Mouse (Mus musculus) adrenal gland, adult 18-20 months (tissue): ENCODE data around the gene Prr15l. TPM values are rescaled to one million over a fixed set of nuclear protein-coding genes. Genes with fewer than 3 reads are reported as not detected.

Source experiments
- DNase-seq, 2 experiments: peaks; one replicate each; pipeline ENCODE4 v3.0.0; 2021 to 2022; ENCODE audit warnings: low spot score in 2 of 2
- total RNA-seq, 2 experiments: library from RNA; stranded (reverse); gene quantifications; 1 replicate in 1 of 2; 2 replicates in 1 of 2; pipeline ENCODE4 v1.2.3; 2021

The Prr15l gene
- total RNA-seq, 2 experiments from 2014 or later: 0.23 to 0.90 TPM

GRCm38 (mm10) chr11:96944844-96945580, 17.1 kb downstream of the Prr15l start:
- no peak for DNase-seq

- no peak for DNase-seq
Observed at GRCm38 (mm10) chr11:96946498-96946897, 18.6 kb downstream of the Prr15l start.

- no peak for DNase-seq
Observed at GRCm38 (mm10) chr11:96947849-96948248, 19.9 kb downstream of the Prr15l start.

DNA sequence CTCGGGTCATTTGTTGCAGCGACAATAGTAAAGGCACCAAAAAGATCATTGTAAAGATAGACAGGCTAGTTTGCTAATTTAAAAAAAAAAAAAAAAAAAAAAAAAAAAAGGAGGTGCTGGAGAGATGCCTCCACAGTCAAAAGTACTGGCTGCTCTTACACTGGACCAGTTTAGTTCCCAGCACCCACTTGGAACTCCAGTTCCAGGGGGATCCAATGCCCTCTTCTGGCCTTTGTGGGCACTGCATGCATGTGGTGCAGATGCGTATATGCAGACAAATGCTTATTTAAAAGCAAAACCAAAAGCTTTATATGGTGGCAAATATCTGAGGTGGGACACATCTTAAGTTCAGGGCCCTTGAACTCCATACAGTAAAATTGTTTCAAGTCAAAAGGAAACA, 22.9 kb downstream of the Prr15l start:
- DNase-seq: no peak

DNA sequence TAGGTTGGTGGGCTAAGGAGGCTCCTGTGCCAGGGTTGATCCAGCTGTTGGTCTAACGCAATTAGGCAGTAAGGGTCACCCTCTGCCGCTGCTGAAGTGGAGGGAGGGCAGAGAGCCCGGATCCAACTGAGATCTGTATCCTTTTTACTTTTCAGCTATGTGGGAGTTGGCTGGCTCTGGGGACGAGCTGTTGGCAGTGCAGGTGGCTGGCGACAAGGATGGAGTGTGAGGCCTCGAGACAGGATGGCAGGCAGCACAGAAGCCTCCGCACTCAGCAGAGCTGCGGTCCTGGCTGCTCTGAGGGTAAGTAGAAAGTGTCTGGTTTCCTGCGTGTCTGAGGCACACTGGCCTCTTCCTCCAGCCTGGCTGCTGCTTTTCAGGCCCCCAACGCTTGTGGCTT, 24.5 kb downstream of the Prr15l start:
- no peak for DNase-seq

- DNase-seq: no peak
Observed at GRCm38 (mm10) chr11:96952896-96953295, 25.0 kb downstream of the Prr15l start.

GRCm38 (mm10) chr11:96955094-96955493, 27.2 kb downstream of the Prr15l start:
- no peak for DNase-seq

- no peak for DNase-seq
Observed at GRCm38 (mm10) chr11:96956009-96956724, 28.3 kb downstream of the Prr15l start.

GRCm38 (mm10) chr11:96957061-96957805, 29.3 kb downstream of the Prr15l start:
- DNase-seq: no peak

DNA sequence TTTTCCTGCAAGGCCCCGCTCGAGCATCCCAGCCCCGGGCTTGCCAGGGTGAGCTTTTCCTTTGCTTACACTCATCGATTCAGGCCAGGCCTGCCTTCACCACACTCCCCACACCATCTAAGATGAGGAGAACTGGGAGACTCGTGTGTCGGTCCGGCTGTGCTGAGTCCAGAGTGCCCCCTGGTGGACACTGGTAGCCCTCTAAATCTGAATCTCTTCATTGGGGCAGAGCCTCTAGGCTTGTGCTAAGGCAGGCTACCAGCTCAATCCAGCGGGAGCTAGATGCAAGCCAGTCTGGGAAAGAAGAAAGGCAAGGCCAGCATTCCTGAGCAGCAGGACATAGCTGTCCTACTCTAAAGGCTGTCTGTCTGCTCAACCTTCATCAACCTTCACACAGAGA, 35.7 kb downstream of the Prr15l start:
- DNase-seq: peak; percentile 87 to 91

DNA sequence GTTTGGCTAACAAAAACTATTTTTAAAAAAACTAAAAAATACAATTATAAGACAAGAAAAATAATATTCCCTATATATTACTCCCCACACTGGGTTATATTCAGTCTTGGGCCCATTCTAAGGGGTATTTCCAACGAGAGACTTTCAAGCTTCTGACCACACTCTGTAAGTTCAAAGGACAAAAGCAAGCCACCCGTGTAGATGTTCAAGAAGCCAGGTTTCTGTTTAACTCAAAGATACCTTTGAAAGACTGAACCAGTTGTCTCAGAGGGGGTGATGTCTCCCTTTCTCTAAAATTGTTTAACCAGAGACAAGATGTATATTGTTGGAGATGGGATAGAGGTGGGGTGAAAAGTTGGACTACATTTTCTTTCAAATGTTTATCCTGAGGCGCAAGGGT, 38.3 kb downstream of the Prr15l start:
- no peak for DNase-seq

GRCm38 (mm10) chr11:96966914-96967543, 39.1 kb downstream of the Prr15l start:
- DNase-seq: no peak

DNA sequence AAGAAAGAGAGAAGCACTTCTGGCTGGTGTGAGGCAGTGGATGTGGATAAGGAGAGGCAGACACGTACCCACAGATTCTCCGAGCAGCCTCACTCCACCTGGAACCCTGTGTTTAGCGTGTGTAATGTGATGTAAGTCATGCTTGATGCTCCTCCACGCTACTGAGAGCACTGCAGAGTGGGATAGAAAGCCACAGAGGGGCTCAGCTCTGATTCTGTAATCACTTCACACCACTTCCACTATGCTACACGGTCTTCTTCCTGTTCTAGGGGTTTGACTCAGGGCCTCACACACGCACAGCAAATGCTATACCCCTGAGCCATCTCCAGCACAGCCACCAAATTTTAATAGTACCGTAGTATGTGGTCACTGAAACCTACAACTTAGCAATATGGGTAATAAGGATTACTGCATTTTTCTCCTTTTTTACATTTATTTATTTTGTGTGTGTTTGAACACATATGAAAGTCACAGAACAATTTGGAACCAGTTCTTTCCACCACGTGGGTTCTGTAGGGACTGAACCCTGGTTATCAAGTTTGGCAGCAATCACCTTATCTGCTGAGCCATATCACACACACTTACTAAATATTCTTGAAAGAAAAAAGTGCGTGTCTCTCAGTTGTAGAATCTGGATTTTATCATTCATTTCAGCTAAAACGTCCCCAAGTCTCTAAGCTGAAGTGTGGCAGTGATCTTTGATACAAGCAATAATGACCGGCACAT, 39.8 kb downstream of the Prr15l start:
- no peak for DNase-seq

DNA sequence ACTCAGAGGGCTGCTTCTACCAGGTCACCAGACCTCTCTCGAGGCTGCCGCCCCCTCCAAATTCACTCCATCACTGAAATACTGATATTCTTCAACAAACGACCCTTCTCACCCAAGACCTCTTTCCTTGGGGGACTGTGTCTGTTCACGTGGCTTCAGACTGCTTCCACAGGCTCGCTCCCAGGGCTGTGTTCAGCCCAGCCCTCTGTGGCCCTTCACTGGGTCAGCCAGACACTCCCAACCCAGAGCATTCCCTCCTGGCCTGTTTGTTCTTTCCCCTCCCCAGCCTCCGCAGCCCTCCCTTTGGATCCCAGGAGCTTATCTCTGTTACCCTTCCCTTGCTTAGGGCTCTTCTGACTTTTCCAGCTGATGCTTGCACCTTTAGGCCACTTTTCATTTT, 40.6 kb downstream of the Prr15l start:
- DNase-seq: no peak

DNA sequence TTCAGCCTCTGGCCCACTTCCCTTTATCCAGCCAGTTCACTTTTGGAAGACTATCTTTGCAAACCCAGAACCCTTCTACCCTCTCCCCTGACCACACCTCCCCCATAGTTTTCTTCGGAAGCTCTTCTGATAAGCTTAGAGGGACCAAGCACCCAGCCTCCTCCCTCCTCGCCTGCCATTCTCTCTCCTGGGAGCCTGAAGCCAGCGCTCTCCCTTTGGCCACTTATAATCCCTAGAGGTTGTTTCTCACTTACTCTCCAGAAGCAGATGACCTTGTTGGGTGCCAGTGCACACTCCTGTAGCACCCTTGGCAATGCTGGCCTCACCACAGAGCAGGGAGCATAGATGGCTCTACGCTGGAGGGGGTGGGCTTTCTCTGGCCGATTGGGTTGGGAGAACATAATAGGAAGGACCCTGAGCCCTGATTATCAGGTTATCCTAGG, 41.4 kb downstream of the Prr15l start:
- DNase-seq: no peak

GRCm38 (mm10) chr11:96969746-96970145, 41.8 kb downstream of the Prr15l start:
- no peak for DNase-seq

- no peak for DNase-seq
Observed at GRCm38 (mm10) chr11:96970341-96970740, 42.4 kb downstream of the Prr15l start.

GRCm38 (mm10) chr11:96972906-96973305, 45.0 kb downstream of the Prr15l start:
- DNase-seq: no peak

DNA sequence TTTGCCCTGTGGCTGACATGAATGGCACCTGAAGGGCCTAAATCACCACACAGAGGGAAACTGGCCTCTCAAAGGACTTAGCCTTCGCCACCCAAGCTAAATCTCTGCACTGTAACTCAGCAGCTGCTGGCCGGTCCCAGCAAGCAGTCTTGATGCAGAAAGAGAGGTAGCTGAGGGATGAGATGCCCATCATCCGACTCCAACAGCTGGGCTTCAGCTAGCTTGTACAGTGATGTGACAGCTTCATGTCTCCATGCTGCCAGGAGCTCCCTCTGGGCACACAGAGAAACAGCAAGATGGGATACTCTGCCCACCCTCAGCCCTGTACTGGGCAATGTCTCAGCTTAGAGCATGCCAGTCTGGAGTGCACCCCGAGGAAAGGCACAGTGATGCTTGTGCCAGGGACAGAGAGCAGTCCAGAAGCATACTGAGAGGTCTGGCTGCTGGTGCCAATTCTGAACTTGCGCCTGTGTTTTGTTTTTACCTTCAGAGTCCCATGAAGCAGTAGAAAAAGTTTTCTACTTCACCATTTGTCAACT, 45.6 kb downstream of the Prr15l start:
- no peak for DNase-seq

GRCm38 (mm10) chr11:96974813-96975212, 46.9 kb downstream of the Prr15l start:
- no peak for DNase-seq
